Mouse (Mus musculus): ENCODE data around the gene Neurl3. TPM values are rescaled to one million over a fixed set of nuclear protein-coding genes. Genes with fewer than 3 reads are reported as not detected.

Neurl3 gene
- total and polyA plus RNA-seq, 3 experiments: 2.2 to 5.8 (median 3.0) TPM

- H3K79me2 ChIP-seq (replicated peaks; ENCODE audit: control insufficient read depth, insufficient read depth, low read length): no peaks in the 10 kb centered on the region
- no peak overlapping the region for H3K27ac ChIP-seq
- no peak overlapping the region for H3K4me3 ChIP-seq
- TF ChIP-seq CTCF (IDR thresholded peaks at IDR 0.05): no peak
- no peak for TF ChIP-seq POLR2A (IDR thresholded peaks at IDR 0.05; ENCODE audit: insufficient read depth, low read depth, low read length)
- TF ChIP-seq EP300 (IDR thresholded peaks at IDR 0.05; ENCODE audit: insufficient read depth, low read depth, low read length): no peak
- no peaks in the 10 kb centered on the region for H3K27me3 ChIP-seq (ENCODE audit: control insufficient read depth, insufficient read depth, low read length)
- WGBS: 96% methylated on average over 6 of the region's 6 CpGs
- no peak for DNase-seq
- H3K9ac ChIP-seq (ENCODE audit: low read depth, low read length): no peak overlapping the region
- intact Hi-C loops (cut with DNase I): no loop called here
- no peaks in the 10 kb centered on the region for H3K4me1 ChIP-seq (ENCODE audit: control insufficient read depth, insufficient read depth, low read length)
- no peaks in the 10 kb centered on the region for H3K36me3 ChIP-seq (ENCODE audit: control insufficient read depth, insufficient read depth, low read length)
These were observed 26.0 kb upstream of the Neurl3 start for GRCm38 (mm10) chr1:36300486-36300885.

DNA sequence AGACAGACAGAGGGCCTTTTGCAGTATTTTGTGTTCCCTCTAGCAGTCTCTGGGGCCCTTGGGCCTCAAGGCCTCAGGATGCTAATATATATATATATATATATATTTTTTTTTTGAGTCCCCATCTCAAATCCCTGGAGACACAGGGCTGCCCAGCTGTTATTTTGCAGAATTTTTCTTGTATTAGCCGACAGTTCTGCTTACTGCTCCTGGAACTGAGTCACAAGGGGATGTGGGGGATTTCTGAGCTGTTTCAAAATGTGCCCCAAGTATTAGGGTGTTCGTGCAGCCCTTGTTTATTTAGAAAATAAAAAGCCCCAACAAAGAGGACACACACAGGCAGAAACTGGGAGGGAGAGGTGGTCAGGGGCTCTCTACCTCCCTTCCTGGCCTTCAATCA lies 25.2 kb upstream of the Neurl3 start:
- H3K4me1 ChIP-seq (ENCODE audit: control insufficient read depth, insufficient read depth, low read length): no peaks in the 10 kb centered on the region
- H3K27ac ChIP-seq: no peak overlapping the region
- DNase-seq: no peak
- H3K27me3 ChIP-seq (ENCODE audit: control insufficient read depth, insufficient read depth, low read length): no peaks in the 10 kb centered on the region
- no peaks in the 10 kb centered on the region for H3K79me2 ChIP-seq (replicated peaks; ENCODE audit: control insufficient read depth, insufficient read depth, low read length)
- H3K36me3 ChIP-seq (ENCODE audit: control insufficient read depth, insufficient read depth, low read length): no peaks in the 10 kb centered on the region
- TF ChIP-seq POLR2A (IDR thresholded peaks at IDR 0.05; ENCODE audit: insufficient read depth, low read depth, low read length) (no peak), EP300 (IDR thresholded peaks at IDR 0.05; ENCODE audit: insufficient read depth, low read depth, low read length) (no peak), CTCF (IDR thresholded peaks at IDR 0.05) (no peak)
- H3K4me3 ChIP-seq: no peak overlapping the region
- no peak overlapping the region for H3K9ac ChIP-seq (ENCODE audit: low read depth, low read length)
- intact Hi-C loops (cut with DNase I): no loop called here
- 72% methylated on average over 2 of the region's 2 CpGs for WGBS

DNA sequence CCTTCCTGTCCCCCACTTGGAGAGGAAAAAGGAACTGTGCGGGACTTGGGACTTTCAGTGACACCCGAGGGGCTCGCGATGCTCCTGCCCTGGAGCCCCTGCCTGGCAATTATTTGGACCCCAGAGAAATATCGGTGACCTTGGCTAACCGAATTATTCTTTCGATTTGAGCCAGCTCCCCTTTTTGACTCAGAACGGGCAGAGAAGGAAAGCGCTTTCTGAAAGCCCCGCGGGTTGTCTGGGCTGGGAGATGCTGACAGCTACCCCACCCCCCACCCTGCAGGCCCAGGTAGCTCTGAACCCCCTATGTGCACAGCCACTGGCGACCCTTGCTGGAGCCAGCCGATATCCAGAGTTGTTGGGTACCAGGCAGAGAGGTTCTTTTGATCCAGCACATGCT lies 24.6 kb upstream of the Neurl3 start:
- TF ChIP-seq CTCF (IDR thresholded peaks at IDR 0.05) (no peak), POLR2A (IDR thresholded peaks at IDR 0.05; ENCODE audit: insufficient read depth, low read depth, low read length) (no peak)
- Histone ChIP-seq H3K4me1 (ENCODE audit: control insufficient read depth, insufficient read depth, low read length) (no peaks in the 10 kb centered on the region), H3K36me3 (ENCODE audit: control insufficient read depth, insufficient read depth, low read length) (no peaks in the 10 kb centered on the region), H3K27ac (no peak overlapping the region), H3K27me3 (ENCODE audit: control insufficient read depth, insufficient read depth, low read length) (no peaks in the 10 kb centered on the region), H3K79me2 (replicated peaks; ENCODE audit: control insufficient read depth, insufficient read depth, low read length) (no peaks in the 10 kb centered on the region), H3K4me3 (no peak overlapping the region), H3K9ac (ENCODE audit: low read depth, low read length) (no peak overlapping the region)
- WGBS: 51% methylated on average over 13 of the region's 13 CpGs
- intact Hi-C loops (cut with DNase I): no loop called here
- no peak for DNase-seq

DNA sequence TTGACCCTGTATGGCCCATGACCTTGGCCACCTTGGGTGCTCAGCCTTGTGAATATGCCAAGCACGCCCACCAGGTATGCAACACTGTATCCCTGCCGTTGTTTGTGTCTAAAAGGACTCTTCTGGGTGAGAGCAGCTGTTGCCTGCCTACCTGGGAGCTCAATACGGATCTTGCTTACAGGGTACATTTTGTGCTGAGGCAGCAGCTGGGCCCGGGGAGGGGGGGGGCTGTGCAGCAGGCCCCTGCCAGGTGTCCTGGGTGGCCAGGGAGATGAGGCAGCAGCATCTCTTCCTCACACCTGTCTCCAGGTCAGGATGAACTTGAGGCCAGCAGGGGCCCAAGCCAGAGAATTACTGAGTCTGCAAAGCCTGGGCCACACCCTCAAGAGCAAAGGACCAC lies 23.6 kb upstream of the Neurl3 start:
- Histone ChIP-seq H3K27ac (no peak overlapping the region), H3K36me3 (ENCODE audit: control insufficient read depth, insufficient read depth, low read length) (no peaks in the 10 kb centered on the region), H3K4me1 (ENCODE audit: control insufficient read depth, insufficient read depth, low read length) (no peaks in the 10 kb centered on the region), H3K4me3 (no peak overlapping the region), H3K79me2 (replicated peaks; ENCODE audit: control insufficient read depth, insufficient read depth, low read length) (no peaks in the 10 kb centered on the region), H3K9ac (ENCODE audit: low read depth, low read length) (no peak overlapping the region), H3K27me3 (ENCODE audit: control insufficient read depth, insufficient read depth, low read length) (no peaks in the 10 kb centered on the region)
- WGBS: 79% methylated on average over 4 of the region's 4 CpGs
- intact Hi-C loops (cut with DNase I): no loop called here
- no peak for DNase-seq
- no peak for TF ChIP-seq CTCF (IDR thresholded peaks at IDR 0.05)

- intact Hi-C loops (cut with DNase I): no loop called here
- WGBS: 61% methylated on average over 9 of the region's 9 CpGs
- Histone ChIP-seq H3K27ac (no peak overlapping the region), H3K4me3 (no peak overlapping the region), H3K27me3 (ENCODE audit: control insufficient read depth, insufficient read depth, low read length) (no peaks in the 10 kb centered on the region), H3K4me1 (ENCODE audit: control insufficient read depth, insufficient read depth, low read length) (no peaks in the 10 kb centered on the region), H3K79me2 (replicated peaks; ENCODE audit: control insufficient read depth, insufficient read depth, low read length) (no peaks in the 10 kb centered on the region), H3K36me3 (ENCODE audit: control insufficient read depth, insufficient read depth, low read length) (no peaks in the 10 kb centered on the region), H3K9ac (ENCODE audit: low read depth, low read length) (no peak overlapping the region)
- TF ChIP-seq POLR2A (IDR thresholded peaks at IDR 0.05; ENCODE audit: insufficient read depth, low read depth, low read length): no peak
- TF ChIP-seq EP300 (IDR thresholded peaks at IDR 0.05; ENCODE audit: insufficient read depth, low read depth, low read length): no peak
- no peak for TF ChIP-seq CTCF (IDR thresholded peaks at IDR 0.05)
- DNase-seq: no peak
These were observed 22.1 kb upstream of the Neurl3 start for GRCm38 (mm10) chr1:36296466-36297149.

DNA sequence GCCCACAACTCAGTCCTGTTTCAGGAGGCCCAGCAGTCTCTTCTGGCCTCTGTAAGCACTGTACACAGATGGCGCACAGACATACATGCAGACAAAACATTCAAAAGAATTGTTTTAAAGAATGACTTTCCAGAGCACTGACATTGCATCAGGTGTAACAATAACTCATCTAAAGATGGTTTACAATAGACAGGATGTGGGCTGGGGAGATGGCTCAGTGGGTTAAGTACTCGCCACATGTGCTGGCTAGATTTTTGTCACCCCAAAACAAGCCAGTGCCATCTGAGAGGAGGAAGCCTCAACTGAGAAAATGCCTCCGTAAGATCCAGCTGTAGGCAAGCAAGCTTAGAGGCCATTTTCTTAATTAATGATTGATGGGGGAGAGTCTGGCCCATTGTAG lies 19.9 kb upstream of the Neurl3 start:
- no peak for TF ChIP-seq POLR2A (IDR thresholded peaks at IDR 0.05; ENCODE audit: insufficient read depth, low read depth, low read length)
- no peak for TF ChIP-seq EP300 (IDR thresholded peaks at IDR 0.05; ENCODE audit: insufficient read depth, low read depth, low read length)
- TF ChIP-seq CTCF (IDR thresholded peaks at IDR 0.05): no peak
- WGBS: 76% methylated on average over 3 of the region's 3 CpGs
- Histone ChIP-seq H3K4me3 (no peak overlapping the region), H3K27ac (no peak overlapping the region), H3K4me1 (ENCODE audit: control insufficient read depth, insufficient read depth, low read length) (no peaks in the 10 kb centered on the region), H3K36me3 (ENCODE audit: control insufficient read depth, insufficient read depth, low read length) (no peaks in the 10 kb centered on the region), H3K9ac (ENCODE audit: low read depth, low read length) (no peak overlapping the region), H3K79me2 (replicated peaks; ENCODE audit: control insufficient read depth, insufficient read depth, low read length) (no peaks in the 10 kb centered on the region), H3K27me3 (ENCODE audit: control insufficient read depth, insufficient read depth, low read length) (no peaks in the 10 kb centered on the region)
- no peak for DNase-seq
- intact Hi-C loops (cut with DNase I): no loop called here
